Mouse (Mus musculus): ENCODE measurements around the gene Afmid.

DNA sequence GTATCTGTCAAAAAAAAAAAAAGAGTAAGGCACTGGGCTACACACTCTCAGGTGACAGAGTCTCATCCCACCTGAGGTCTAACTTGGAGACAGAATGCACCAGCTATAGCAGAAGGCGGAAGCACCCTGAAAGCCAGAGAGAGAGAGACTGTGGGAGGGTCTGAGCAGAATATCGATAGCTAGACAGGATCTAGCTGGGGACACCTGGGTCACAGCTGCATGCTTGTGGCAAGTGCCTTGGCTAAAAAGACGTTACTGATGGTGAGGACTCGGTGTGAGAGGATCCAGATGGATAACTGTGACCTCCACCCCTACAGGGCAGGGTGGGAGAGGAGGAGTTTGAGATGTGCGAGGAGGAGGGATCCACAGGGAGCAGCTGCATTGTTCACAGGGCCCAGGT, 28.8 kb upstream of the Afmid start:
- TF ChIP-seq EP300 (IDR thresholded peaks at IDR 0.05; ENCODE audit: insufficient read depth, low read depth, low read length) (no peak), POLR2A (IDR thresholded peaks at IDR 0.05; ENCODE audit: insufficient read depth, low read depth, low read length) (no peak), CTCF (IDR thresholded peaks at IDR 0.05) (no peak)

All from heart, adult 2 months (tissue).